Mouse (Mus musculus) v-Abl transformed pro-B cells (cell line): ENCODE measurements at regions not wholly inside any gene's neighbourhood (a gene's known extent, or its start where the extent isn't known, plus 50 kb on each side); places are given as distances from the start of the nearest gene placed in this dataset.

Experiments used
- in situ Hi-C, 2 experiments: fragments of 400-800 bp; cut with MboI; formaldehyde crosslinking; loops; one replicate each; pipeline ENCODE4 v1.15.1; 2025; ENCODE audit not compliant: unreplicated experiment in 2 of 2

DNA sequence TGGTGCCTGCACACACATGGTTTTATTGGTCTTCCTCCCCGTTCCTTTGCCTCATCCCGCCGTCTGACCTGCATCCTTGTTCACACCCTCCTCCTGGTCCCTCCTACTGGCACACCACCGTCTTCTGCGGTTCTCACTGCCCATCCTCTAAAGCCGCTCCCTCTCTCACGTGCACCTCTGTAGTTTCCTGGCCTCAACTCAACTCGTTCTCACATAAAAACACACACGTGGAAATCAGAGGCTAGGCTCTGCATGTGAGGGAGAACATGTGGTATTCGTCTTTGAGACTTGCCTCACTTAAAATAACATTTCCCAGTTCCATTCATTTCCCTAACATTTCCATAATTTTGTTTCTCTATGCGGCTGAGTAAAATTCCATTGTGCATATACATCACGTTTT lies 69.5 kb downstream of the Aldh8a1 start:
- in situ Hi-C loops, result no loop called here

DNA sequence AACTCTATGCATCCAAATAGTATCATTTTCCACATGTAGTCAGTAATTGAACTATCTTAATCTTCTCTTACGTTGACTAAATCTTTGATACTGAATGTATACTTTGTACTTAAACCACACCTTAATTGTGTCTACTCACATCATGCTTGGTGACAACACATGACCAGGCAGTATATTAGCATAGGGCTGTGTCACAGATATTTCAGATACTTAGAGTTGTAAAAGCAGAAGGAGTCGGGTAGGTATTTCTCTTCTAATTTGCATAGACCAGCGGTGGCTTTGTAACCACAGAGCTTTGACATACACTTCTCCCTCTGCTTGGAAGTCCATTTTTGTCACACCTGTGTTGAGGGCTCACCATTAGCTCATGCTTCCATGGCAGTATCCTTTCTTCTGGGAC lies 71.0 kb downstream of the Aldh8a1 start:
- in situ Hi-C loops, result no loop called here

DNA sequence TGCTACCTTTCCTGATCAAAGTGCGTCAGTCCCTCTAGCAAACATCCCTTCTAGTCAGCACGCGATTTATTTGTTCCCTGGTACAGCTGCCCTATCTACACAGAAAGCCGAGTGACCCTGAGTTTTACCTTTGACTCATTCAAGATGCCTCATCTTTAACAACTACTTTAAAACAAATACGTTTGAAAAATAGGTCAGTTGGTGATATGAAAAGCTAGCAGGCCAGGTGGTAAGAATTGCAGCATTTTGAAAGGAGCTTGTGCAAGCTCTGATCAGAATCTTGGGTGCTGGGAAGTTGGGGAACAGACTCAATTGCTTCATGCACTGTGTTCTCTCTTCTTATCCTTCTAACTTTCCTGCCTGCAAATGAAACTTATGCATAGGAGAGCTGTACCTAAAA lies 71.9 kb downstream of the Aldh8a1 start:
- in situ Hi-C loops, result no loop called here

DNA sequence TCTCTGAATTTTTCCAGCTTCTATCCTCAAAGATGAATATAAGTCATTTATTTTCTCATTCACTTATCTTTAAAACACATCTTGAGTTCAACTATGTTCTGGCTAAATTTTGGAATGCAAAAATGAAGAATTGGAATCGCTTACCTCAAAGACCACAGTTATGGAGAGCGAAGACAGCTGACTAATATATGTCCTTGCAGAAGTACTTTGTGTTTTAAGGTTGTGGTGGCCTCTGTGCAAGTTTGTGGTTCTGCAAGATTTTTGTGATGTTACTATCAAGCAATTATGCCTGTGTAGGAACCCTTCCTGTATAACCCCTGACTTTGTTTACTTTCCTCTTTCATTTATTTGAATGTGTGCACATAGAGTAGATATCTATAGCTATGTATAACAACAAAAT lies 75.5 kb downstream of the Aldh8a1 start:
- in situ Hi-C loops, result no loop called here

DNA sequence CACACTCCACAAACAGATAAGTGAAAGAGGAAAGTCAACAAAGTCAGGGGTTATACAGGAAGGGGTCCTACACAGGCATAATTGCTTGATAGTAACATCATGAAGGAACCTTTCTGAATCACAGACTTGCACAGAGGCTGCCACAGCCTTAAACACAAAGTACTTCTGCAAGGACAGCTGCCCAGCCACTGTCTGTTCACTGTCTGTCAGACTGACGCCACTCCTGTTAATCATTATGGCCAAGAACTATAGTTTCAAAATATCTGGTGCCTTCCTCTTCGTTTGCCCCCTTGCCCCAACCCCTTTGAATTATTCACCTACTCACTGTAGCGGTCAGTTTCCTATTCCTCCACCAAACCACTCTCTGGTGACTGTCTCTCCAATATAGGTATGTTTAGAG lies 76.4 kb downstream of the Aldh8a1 start:
- in situ Hi-C loops, result no loop called here

DNA sequence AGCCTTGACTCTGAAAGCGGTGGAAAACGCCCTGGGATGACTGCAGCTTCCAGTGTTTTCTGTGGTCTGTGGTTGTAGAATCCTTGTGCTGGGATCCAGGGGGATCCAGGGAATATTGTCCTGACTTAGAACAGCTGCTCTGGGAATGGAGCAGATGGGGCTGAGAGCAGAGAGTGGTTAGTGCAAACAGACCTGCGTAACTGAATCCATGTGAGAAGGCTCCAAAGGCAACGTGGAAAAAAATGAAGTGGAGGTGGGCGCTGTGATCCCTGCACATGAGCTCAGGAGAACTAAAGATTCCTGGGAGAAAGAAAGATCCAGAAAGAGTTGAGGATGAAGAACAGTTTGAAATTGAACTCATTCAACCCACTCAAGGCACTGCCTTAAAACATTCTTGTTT lies 77.1 kb downstream of the Aldh8a1 start:
- in situ Hi-C loops, result no loop called here

DNA sequence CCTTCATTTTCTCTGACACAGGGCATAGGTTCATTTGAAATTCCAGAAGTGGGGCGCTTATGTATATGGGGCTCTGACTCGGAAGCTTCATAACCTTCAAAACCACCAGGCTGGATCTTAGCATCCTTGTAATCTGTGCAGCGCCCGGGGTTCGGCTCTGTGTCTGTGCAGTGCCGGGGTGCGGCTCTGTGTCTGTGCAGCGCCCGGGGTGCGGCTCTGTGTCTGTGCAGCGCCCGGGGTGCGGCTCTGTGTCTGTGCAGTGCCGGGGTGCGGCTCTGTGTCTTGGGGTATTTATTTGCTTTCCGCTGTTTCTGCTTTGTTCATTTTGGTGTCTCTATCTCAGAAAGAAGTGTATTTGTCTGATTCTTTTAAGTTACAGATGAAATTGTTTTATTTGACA lies 77.7 kb downstream of the Aldh8a1 start:
- in situ Hi-C loops, result no loop called here

DNA sequence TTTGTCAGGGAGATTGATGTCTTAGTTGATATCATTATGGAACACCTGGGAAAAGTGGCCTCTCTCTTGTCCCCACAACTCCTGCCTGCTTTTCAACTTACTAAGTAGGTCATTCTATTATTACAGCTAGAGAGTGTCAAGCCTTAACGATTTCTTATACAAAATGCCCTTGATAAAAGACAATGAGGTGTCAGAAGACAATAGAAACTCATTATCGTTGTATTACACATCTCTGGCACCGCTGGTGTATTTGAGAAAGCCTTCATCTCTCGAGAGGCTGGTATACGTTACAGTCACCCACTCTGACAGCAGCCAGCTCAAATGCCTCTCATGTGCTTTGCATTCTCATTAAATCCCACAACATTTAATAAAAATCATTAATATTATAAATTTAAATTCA lies 78.8 kb downstream of the Aldh8a1 start:
- in situ Hi-C loops, result no loop called here

DNA sequence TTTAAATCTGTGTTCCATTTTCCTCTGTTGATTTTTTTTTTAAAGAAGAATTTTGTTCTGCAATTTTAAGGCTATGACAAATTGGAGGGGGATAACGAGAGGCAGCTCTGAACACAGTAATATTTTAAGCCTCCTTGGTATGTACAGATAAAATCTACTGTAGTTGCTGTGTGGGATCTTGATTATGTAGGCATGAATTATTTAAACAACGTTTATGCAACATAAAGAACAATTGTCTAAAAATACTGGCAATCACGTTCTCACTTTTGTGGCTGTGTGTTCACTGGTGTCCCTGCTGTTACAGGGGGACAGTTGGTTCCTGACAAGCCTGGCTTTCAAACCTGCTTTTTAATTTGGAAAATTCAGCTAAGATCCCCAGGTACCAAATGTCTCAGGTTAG lies 79.3 kb downstream of the Aldh8a1 start:
- in situ Hi-C loops, result no loop called here

DNA sequence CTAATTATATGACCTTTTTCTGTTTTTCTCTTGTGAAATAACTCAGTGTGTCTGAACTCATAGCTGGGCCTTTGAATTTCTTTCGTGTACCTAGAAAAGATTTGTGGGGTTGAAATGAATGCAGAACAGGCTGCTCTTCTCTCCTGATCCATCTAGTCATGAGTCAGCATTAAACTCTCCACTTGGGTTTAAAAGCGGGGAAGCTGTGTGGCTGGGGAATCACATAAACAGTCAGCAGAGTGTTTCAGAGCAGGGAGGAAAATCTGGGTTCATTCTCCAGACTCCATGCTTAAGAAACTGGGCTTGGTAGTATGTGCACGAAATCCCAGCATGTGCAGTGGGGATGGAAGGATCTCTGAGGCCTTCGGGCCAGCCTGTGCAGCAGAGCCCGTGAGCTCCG lies 79.9 kb downstream of the Aldh8a1 start:
- in situ Hi-C loops, result no loop called here

DNA sequence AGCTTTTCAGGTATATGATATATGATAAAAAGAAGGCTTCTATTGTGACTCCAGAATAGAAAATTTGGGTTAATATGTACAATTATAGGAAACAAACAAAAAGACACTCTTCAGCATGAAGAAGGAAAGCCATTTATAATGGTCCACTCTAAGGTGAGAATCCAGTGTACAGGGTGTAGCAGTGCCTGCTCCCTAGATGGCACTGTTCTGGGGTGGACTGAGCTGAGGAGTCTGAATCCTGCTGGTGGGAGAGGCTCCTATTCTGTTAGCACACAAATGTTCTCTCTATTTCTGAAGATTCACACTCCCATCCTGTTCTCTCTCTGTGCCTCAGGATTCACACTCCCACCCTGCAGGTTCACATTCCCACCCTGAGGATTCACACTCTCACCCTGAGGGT lies 81.5 kb downstream of the Aldh8a1 start:
- in situ Hi-C loops, result no loop called here

DNA sequence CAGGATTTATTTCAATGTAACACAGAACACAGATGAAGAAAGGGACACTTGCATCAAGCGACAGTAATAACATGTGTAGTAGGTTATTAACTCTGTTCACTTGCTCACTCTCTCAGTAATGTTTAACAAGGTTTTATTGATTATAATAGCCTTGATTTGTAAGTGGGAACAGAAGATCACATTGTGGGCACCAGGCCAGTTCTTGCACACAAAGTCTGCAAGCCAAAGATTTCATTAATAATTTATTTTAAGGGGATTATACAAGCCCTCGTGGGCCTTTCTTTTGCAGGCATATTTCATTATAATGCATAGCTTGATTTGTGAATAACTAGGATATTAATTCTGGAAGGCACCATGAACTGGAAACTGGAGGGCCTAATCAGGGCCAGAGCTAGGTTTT lies 83.0 kb downstream of the Aldh8a1 start:
- in situ Hi-C loops, result loop anchor here (5.0 to 10.0 kb wide), 5 partner anchors 78 to 537 kb away; no protein-coding TSS in a partner anchor

DNA sequence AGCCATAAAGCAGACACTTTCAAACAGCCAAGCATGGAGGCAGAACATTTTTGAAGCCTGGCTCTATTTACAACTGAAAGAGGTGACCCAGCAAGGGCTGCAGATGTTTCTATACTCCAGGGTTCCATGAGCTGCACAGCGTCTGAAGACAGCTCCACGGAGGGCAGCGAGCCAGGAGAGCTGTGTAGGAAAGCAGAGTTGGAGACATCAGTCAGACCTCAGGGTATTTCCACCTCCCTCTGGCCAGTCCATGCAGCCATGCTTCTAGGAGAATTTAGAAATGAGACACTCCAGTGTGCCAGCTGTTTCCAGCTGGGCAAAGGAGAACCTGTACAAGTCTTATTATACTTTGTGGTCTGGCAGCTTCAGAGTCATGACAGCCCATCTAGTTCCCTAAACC lies 85.8 kb downstream of the Aldh8a1 start:
- in situ Hi-C loops, result loop anchor here (5.0 to 10.0 kb wide), 5 partner anchors 81 to 534 kb away; no protein-coding TSS in a partner anchor

DNA sequence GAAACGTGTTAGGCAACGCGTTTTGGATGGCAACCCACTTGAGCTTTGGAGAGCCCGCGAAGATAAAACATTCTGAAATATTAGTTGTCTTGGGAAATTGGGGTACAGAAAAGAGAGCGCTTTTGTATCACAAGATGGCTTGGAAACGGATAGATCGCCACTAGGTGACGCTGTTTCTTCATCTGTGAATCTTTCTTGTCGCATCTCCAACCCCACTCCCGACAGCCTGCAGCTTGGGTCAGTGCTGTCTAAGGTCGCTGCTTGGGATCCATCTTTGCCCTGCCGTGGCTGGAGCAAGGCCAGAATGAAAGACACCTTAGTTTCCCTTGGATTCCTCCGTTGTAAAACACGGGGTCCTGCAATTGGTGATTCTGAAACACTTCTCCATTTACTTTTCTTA lies 88.3 kb downstream of the Aldh8a1 start:
- in situ Hi-C loops, result loop anchor here (5.0 to 10.0 kb wide), 4 partner anchors 137 to 532 kb away; no protein-coding TSS in a partner anchor

DNA sequence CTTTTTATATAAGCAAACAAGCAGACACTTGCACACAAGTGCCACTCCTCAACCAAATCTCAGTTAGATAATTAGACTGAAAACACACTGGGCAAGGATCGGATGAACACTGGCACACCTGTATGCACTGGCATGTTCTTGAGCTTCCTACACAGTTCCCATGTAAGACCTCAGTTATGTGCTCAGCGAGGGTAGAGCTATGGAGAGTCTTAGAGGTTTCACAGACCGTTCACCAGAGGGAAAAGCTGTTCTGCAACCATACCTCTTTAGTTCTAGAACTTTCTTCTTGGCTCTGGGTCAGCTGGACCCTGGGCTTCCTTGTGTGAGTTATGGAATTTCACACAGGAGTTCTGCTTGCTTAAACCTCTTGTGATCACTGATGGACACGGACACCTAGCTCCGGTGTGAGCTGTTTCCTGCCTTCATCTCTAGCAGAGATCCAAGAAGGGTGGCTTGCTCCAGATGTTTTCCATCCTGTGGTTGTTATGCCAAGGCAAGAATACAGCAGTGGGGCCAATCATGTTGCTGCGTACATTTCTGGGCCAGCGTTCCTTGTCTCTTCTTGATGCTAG lies 88.8 kb downstream of the Aldh8a1 start:
- in situ Hi-C loops, result loop anchor here (5.0 to 10.0 kb wide), 4 partner anchors 136 to 531 kb away; no protein-coding TSS in a partner anchor

DNA sequence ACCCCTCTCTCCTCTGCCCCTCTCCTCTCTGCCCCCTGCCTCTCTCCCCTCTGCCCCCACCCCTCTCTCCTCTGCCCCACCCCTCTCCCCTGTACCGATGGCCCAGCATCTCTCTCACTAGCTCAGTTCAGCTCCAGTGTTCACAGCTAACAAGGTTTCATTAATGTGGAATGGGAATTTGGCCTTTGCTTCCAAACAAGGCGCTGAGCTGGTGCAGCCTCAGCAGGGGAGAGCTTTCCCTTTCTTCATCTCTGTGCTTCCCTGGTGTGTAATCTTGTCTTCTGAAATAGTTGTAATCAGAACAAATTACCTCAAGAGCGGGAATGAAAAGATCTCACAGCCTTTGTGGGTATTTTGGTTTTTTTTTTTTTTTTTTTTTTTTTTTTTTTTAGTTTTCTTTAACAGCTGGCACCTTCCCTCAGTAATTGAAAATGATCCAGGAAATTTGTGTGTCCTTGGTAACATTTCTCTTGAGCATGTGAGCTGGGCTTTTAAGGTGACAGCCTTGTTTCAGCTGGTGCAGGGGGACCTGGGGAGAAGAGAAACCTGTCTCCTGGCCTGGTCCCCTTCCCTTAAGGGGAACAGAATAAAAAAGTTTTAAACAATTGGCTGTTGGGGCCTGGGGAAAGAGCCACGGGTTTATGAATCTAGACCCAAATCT lies 90.5 kb downstream of the Aldh8a1 start:
- in situ Hi-C loops, result loop anchor here (5.0 to 10.0 kb wide), 4 partner anchors 135 to 530 kb away; no protein-coding TSS in a partner anchor

DNA sequence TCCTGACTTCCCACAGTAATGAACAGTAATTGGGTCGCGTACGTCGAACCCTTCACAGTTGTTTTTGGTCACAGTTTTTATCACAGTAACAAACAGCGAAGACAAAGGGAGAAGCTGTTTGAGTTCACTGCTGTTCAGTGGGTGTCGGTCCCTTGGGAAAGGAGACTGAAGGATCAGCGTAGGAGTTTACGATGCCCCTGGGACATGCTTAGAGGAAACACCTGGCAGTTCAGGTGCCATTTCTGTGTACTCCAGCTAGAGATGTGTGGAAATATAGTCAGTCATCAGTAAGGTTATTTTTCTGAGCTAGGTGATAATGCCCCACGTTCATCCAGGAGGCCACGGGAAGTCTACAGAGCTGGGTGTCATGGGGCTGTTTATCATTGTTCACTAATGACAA lies 91.3 kb downstream of the Aldh8a1 start:
- in situ Hi-C loops, result loop anchor here (5.0 to 10.0 kb wide), 4 partner anchors 134 to 529 kb away; no protein-coding TSS in a partner anchor

DNA sequence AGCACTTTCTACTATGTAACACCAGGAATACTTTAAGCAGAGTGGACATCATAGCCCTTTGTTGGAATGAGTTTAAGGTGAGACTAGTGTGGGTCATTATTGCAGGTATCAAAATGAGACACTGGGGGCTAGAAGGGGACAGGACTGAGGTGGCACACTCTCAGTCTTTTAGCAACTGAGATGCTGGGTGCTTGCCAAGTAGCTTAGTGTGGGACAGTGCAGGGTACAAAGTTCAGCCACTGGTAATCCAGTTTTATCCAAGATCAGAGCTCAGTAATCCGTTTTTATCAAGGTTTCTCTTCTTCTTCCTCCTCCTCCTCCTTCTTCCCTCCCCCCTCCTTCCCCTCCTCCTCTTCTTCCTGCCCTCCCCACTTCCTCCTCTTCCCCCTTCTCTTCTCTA lies 92.9 kb downstream of the Aldh8a1 start:
- in situ Hi-C loops, result loop anchor here (5.0 to 10.0 kb wide), 4 partner anchors 132 to 527 kb away; no protein-coding TSS in a partner anchor

DNA sequence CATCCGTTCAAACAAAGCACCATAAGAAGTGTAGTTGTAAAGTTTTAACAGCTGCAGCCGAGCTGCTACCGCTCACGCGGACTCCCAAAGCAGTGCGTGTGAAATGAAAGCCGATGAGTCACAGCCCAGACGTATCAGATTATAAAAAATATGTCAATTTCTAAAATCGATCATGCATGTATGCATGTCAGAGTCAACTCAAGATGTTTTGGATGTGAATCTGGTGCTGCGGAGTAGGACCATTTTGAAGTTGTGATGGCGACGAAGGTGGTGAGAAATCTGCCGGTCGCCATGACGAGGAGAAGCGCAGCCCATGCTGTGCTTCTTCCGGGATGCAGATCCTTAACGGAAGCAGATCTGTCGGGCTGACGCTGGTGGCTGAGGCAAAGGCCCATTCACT lies 93.5 kb downstream of the Aldh8a1 start:
- in situ Hi-C loops, result no loop called here

DNA sequence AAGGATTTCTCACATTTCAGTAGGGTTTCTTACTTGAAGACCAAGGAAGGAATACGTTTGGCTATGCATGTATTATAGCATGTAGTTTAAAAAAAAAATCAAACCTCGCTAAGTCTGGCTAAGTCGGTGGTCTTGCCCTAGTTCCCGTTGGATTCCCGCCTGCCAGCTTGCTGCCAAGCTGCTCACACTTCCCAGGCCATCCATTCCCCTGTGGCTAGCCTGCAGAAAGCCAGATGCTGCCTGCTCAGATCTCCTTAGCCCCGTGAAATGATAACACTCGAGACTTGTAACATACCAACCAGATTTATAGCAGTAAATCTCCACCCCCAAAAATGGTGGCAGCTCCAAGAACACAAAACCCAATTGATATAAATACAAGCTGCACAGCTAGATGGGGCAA lies 97.2 kb downstream of the Aldh8a1 start:
- in situ Hi-C loops, result no loop called here

DNA sequence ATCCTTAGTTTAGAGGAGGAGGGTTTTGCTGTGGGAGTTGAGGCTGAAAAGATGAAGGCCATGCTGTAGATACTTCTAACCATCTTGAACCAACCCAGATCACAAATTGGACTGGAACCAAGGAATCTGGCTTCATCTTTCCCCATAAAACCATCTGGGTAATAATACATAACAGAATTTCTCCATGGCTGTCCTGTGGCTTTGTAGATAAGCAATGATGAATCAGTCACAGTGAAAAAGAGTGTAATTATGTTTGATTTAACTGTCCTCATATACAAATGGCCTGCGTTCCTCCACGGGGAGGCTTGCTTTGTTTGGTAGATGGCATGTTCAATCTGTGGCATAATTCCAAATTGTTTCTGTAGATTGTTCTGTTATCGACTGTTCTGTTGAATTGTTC lies 100.9 kb downstream of the Aldh8a1 start:
- in situ Hi-C loops, result no loop called here

DNA sequence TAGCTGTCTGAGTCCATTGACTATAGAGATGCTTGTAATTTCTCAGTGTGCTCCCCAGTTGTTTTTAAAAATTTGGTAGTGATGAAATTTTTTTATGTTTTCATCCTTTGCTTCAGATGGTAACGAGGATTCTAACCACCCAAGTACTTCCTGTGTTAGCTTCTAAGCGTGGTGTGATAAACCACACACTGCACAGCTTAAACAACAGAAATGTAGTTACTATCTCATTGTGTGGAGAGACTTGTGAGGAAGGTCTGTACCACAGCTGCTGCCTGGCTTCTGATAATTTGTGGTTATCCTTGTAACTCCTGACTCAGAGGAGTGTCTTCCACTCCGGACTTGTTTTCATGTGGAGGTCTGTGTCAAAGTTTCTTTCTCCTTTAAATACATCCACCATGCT lies 102.3 kb downstream of the Aldh8a1 start:
- in situ Hi-C loops, result no loop called here
